ENCODE assay signal across 8 mouse cellular contexts in the genomic region with DNA sequence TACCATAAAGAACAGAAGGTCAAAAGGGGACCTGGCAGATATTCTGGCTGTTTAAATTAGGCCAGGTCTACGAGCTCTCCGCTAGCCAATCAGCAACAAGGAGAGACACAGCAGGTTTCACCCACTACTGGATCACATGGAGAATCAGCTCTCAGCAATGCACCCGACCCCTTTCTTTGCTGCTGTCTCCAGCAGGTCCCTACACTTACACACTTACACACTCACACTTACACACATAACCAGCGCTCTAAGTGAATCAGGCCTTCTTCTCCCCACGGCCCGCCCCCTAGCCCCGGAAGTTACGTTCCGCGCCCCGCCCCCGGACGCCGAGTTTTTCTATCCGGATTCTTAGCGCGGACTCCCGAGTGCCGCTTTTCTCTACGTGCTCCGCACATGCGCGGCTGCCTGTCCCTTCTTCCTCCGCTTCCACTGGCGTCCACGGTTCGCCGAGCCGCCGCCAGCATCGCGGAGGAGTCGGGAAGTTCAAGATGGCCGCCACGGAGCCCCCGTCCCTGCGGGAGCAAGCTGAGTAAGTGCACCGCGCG. TPM values are rescaled to one million over a fixed set of nuclear protein-coding genes. Genes with fewer than 3 reads are reported as not detected.
DNase-seq lines count a peak whose midpoint lies in the region; ATAC-seq and TF ChIP-seq lines count a peak whose summit lies in the region.

TSS of gene Prpf4b (plus strand) at position 137 of the 545 bp plus-strand sequence.

- peak within 1 kb of the TSS; percentile 97 for H3K27ac ChIP-seq in embryonic facial prominence, embryonic 14.5 days (replicated peaks; ENCODE audit: low read depth, low read length)
- H3K27ac ChIP-seq in heart, adult 2 months, result peak within 1 kb of the TSS; percentile 95
- peak within 1 kb of the TSS; percentile 99 for H3K27ac ChIP-seq in limb, embryonic 13.5 days
- peak within 1 kb of the TSS; percentile 95 for H3K27ac ChIP-seq in midbrain, embryonic 16.5 days (ENCODE audit: low read length)

- no peak for TF ChIP-seq CTCF in heart, adult 2 months (IDR thresholded peaks at IDR 0.05)

- H3K4me2 ChIP-seq in embryonic facial prominence, embryonic 14.5 days (ENCODE audit: low read depth, low read length), result peak within 1 kb of the TSS; percentile 70
- H3K4me2 ChIP-seq in limb, embryonic 13.5 days (replicated peaks), result peak within 1 kb of the TSS; percentile 82
- H3K4me2 ChIP-seq in midbrain, embryonic 16.5 days (ENCODE audit: low read length), result peak within 1 kb of the TSS; percentile 68

- intact Hi-C loops in heart, adult 2 months (cut with DNase I), result no loop called here

- WGBS in embryonic facial prominence, embryonic 14.5 days, result 2% methylated on average over 40 of the region's 40 CpGs
- WGBS in heart, adult 2 months, result under 1% methylated on average over 40 of the region's 40 CpGs
- 1% methylated on average over 40 of the region's 40 CpGs for WGBS in limb, embryonic 13.5 days
- WGBS in midbrain, embryonic 16.5 days, result under 1% methylated on average over 40 of the region's 40 CpGs

- peak; percentile 55; the same call in 1 of the 2 replicates for TF ChIP-seq EP300 in heart, adult 2 months (IDR thresholded peaks at IDR 0.05; ENCODE audit: insufficient read depth, low read depth, low read length)

- H3K79me2 ChIP-seq in heart, adult 2 months (replicated peaks; ENCODE audit: control insufficient read depth, insufficient read depth, low read length), result peaks cover 7% of the 10 kb centered on the region

- peak; percentile 89 for TF ChIP-seq POLR2A in heart, adult 2 months (IDR thresholded peaks at IDR 0.05; ENCODE audit: insufficient read depth, low read depth, low read length)

- H3K4me3 ChIP-seq in embryonic facial prominence, embryonic 14.5 days (ENCODE audit: low read depth, low read length), result peak within 1 kb of the TSS; percentile 83
- peak within 1 kb of the TSS; percentile 90 for H3K4me3 ChIP-seq in heart, adult 2 months
- peak within 1 kb of the TSS; percentile 97 for H3K4me3 ChIP-seq in limb, embryonic 13.5 days
- peak within 1 kb of the TSS; percentile 90 for H3K4me3 ChIP-seq in midbrain, embryonic 16.5 days (ENCODE audit: low read depth, low read length)

- no peaks in the 10 kb centered on the region for H3K36me3 ChIP-seq in embryonic facial prominence, embryonic 14.5 days (ENCODE audit: control insufficient read depth, insufficient read depth, low read length)
- peaks cover 11% of the 10 kb centered on the region for H3K36me3 ChIP-seq in heart, adult 2 months (ENCODE audit: control insufficient read depth, insufficient read depth, low read length)
- H3K36me3 ChIP-seq in limb, embryonic 13.5 days, result peaks cover 7% of the 10 kb centered on the region; the same call in 1 of the 2 replicates
- no peaks in the 10 kb centered on the region for H3K36me3 ChIP-seq in midbrain, embryonic 16.5 days (ENCODE audit: control insufficient read depth, insufficient read depth, low read length)

- H3K4me1 ChIP-seq in embryonic facial prominence, embryonic 14.5 days (ENCODE audit: control insufficient read depth, insufficient read depth, low read length), result peaks cover 8% of the 10 kb centered on the region
- peaks cover 14% of the 10 kb centered on the region for H3K4me1 ChIP-seq in heart, adult 2 months (ENCODE audit: control insufficient read depth, insufficient read depth, low read length)
- H3K4me1 ChIP-seq in limb, embryonic 13.5 days, result peaks cover 23% of the 10 kb centered on the region
- H3K4me1 ChIP-seq in midbrain, embryonic 16.5 days (ENCODE audit: control insufficient read depth, insufficient read depth, low read length), result peaks cover 26% of the 10 kb centered on the region

- no peaks in the 10 kb centered on the region for H3K27me3 ChIP-seq in embryonic facial prominence, embryonic 14.5 days (replicated peaks; ENCODE audit: control insufficient read depth, insufficient read depth, low read length)
- no peaks in the 10 kb centered on the region for H3K27me3 ChIP-seq in heart, adult 2 months (ENCODE audit: control insufficient read depth, insufficient read depth, low read length)
- H3K27me3 ChIP-seq in limb, embryonic 13.5 days, result no peaks in the 10 kb centered on the region
- no peaks in the 10 kb centered on the region for H3K27me3 ChIP-seq in midbrain, embryonic 16.5 days (ENCODE audit: control insufficient read depth, insufficient read depth, low read depth, low read length)

- H3K9ac ChIP-seq in embryonic facial prominence, embryonic 14.5 days (ENCODE audit: low read depth, low read length), result peak within 1 kb of the TSS; percentile 95
- H3K9ac ChIP-seq in heart, adult 2 months (ENCODE audit: low read depth, low read length), result peak within 1 kb of the TSS; percentile 99
- H3K9ac ChIP-seq in limb, embryonic 13.5 days, result peak within 1 kb of the TSS; percentile 96
- H3K9ac ChIP-seq in midbrain, embryonic 16.5 days (ENCODE audit: low read depth, low read length), result peak within 1 kb of the TSS; percentile 90

- no peaks in the 10 kb centered on the region for H3K9me3 ChIP-seq in embryonic facial prominence, embryonic 14.5 days (ENCODE audit: control insufficient read depth, low read length)
- no peaks in the 10 kb centered on the region for H3K9me3 ChIP-seq in limb, embryonic 13.5 days
- H3K9me3 ChIP-seq in midbrain, embryonic 16.5 days (replicated peaks; ENCODE audit: control insufficient read depth, low read length, poor library complexity, severe bottlenecking), result no peaks in the 10 kb centered on the region

- DNase-seq in 3T3-L1 (ENCODE audit: low read depth, low spot score), result peak; percentile 88
- DNase-seq in adrenal gland, postnatal 4 days (ENCODE audit: low spot score in 2 of 2), result peak; percentile 82 to 88
- peak; percentile 96 for DNase-seq in embryonic facial prominence, embryonic 14.5 days (ENCODE audit: low spot score)
- DNase-seq in heart, adult 2 months, result peak; percentile 93 to 95
- DNase-seq in kidney, adult 8-10 months, result peak; percentile 89 to 94
- peak; percentile 92 to 93 for DNase-seq in spleen, postnatal 10 days (ENCODE audit: low spot score in 2 of 2)

- peak; percentile 81 for ATAC-seq in embryonic facial prominence, embryonic 14.5 days (ENCODE audit: low read depth)
- peak; percentile 75 for ATAC-seq in limb, embryonic 13.5 days (ENCODE audit: low FRiP score, low read depth)
- ATAC-seq in midbrain, embryonic 16.5 days, result peak; percentile 86

RNA-seq across cellular contexts. Expression of gene Prpf4b, which starts in this region (rescaled TPM):
- total RNA-seq in adrenal gland, postnatal 4 days (2021), result 100 to 1,000 TPM; 103 to 111 TPM
- 76.1 and 84.6 TPM in 2 replicates for polyA plus RNA-seq in embryonic facial prominence, embryonic 14.5 days (2014; fragmentation: Nextera tagmentation; extraction: Ambion mirVana)
- total RNA-seq in heart, adult 2 months (2021), result 10 to 100 TPM; 32.1 to 32.8 TPM
- 11.2 and 21.6 TPM in 2 replicates for polyA plus RNA-seq in heart, adult 2 months (2012; rRNA removed)
- 86.0 and 88.7 TPM in 2 replicates for polyA plus RNA-seq in limb, embryonic 13.5 days (2015; fragmentation: Nextera tagmentation; extraction: Ambion mirVana)
- 63.9 and 67.7 TPM in 2 replicates for polyA plus RNA-seq in midbrain, embryonic 16.5 days (2015; fragmentation: Nextera tagmentation; extraction: Ambion mirVana)

Comparison
In these comparisons a context has a peak if more than half of its experiments do, and no peak if none do; other contexts are left out.
1. Peak in every context shown above with its lines: DNase-seq, ATAC-seq, H3K4me3 ChIP-seq and H3K27ac ChIP-seq.